Mouse (Mus musculus): ENCODE measurements around the gene Furin. TPM values are rescaled to one million over a fixed set of nuclear protein-coding genes. Genes with fewer than 3 reads are reported as not detected.

Gene Furin
- total and polyA plus RNA-seq, 2 experiments from 2014 or later, result 6.6 to 25.9 TPM

DNA sequence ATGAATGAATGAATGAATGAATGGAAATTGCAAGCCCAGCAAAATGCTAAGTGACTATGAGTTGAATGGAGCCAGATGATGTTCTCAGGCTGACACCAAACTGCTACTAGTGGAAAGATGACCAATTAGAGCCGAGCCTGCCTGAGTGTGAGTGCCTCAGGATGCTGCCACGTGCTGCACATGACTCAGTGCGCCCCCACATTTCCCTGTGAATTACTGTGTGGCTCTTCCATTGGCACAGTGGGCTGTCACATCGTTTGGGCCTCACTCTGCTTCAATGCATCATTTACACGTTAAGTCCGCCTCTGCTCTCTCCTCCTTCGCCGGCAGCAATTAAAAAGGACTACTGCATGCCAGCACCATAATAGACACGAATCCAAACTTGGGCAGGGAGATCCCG lies 7.0 kb upstream of the Furin start:
- 63% methylated on average over 10 of the region's 10 CpGs for WGBS
- no peak overlapping the region for H3K27ac ChIP-seq
- no peak for ATAC-seq

DNA sequence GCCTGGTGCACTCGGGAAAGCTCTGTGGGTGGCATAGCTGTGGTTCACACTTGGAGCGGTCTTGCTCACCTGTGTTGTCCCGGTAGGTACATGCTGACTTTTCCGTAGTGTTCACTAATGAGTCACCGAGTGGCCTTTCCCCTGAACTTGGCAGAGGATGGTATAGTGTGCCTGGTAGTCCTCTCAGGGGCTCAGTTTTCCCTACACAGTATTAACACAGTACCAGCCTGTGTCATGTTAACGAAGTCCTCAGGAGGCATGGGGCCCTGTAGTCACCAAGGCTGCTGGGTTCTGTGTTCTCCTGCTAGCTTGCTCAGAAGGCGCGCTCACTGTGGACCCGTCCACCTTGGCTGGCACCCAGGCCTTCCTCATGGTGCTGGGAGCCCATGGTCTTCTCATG lies 5.1 kb upstream of the Furin start:
- WGBS, result 72% methylated on average over 9 of the region's 9 CpGs
- no peaks in the 10 kb centered on the region for H3K36me3 ChIP-seq (ENCODE audit: insufficient read depth, low read length)
- ATAC-seq (no peak), DNase-seq (ENCODE audit: low spot score) (no peak)
- H3K9ac ChIP-seq (replicated peaks; ENCODE audit: low read length), result no peak overlapping the region
- no peak overlapping the region for H3K27ac ChIP-seq
- H3K4me2 ChIP-seq (ENCODE audit: low read depth, low read length), result no peak overlapping the region
- TF ChIP-seq CTCF (IDR thresholded peaks at IDR 0.05; ENCODE audit: low read depth), result no peak
- H3K4me1 ChIP-seq (ENCODE audit: insufficient read depth, low read length), result peaks cover 3% of the 10 kb centered on the region; the same call in 1 of the 2 replicates
- no peaks in the 10 kb centered on the region for H3K27me3 ChIP-seq (ENCODE audit: insufficient read depth, low read length)
- H3K9me3 ChIP-seq (ENCODE audit: low read length), result no peaks in the 10 kb centered on the region
- no peak overlapping the region for H3K4me3 ChIP-seq (ENCODE audit: low read length)

More for the DNA sequence above, 7.0 kb upstream of the Furin start:
- no peaks in the 10 kb centered on the region for H3K27me3 ChIP-seq (ENCODE audit: insufficient read depth, low read length)
- H3K36me3 ChIP-seq (ENCODE audit: insufficient read depth, low read length), result no peaks in the 10 kb centered on the region
- peaks cover 3% of the 10 kb centered on the region; the same call in 1 of the 2 replicates for H3K4me1 ChIP-seq (ENCODE audit: insufficient read depth, low read length)
- no peak overlapping the region for H3K4me2 ChIP-seq (ENCODE audit: low read depth, low read length)
- H3K9me3 ChIP-seq (ENCODE audit: low read length), result no peaks in the 10 kb centered on the region
- no peak overlapping the region for H3K4me3 ChIP-seq (ENCODE audit: low read length)
- no peak for TF ChIP-seq CTCF (IDR thresholded peaks at IDR 0.05; ENCODE audit: low read depth)
- DNase-seq (ENCODE audit: low spot score), result no peak
- no peak overlapping the region for H3K9ac ChIP-seq (replicated peaks; ENCODE audit: low read length)

DNA sequence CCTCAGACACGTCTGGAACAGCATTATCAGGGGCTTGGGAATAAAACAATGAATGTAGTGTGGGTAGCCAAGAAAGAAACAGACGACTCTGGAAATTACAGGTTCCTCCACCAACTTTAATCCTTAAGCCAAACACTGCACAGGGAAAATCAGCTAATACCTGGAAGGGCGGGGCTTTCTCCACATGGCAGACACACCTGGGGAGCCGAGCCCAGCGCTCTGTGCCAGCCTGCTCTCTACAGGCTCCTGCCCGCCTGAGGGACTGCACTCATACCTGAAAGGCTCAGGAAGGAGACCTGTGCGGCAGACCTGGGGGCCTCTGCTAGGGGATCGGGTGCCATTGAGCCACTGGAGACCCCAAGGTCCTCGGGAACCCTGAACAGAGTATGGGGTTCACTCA lies 2.5 kb upstream of the Furin start:
- WGBS, result 85% methylated on average over 9 of the region's 9 CpGs
- no peak overlapping the region for H3K9ac ChIP-seq (replicated peaks; ENCODE audit: low read length)
- no peak for TF ChIP-seq CTCF (IDR thresholded peaks at IDR 0.05; ENCODE audit: low read depth)
- H3K9me3 ChIP-seq (ENCODE audit: low read length), result no peaks in the 10 kb centered on the region
- no peak overlapping the region for H3K4me3 ChIP-seq (ENCODE audit: low read length)
- ATAC-seq (no peak), DNase-seq (ENCODE audit: low spot score) (no peak)
- no peak overlapping the region for H3K4me2 ChIP-seq (ENCODE audit: low read depth, low read length)
- no peak overlapping the region for H3K27ac ChIP-seq
- no peaks in the 10 kb centered on the region for H3K36me3 ChIP-seq (ENCODE audit: insufficient read depth, low read length)
- no peaks in the 10 kb centered on the region for H3K27me3 ChIP-seq (ENCODE audit: insufficient read depth, low read length)
- peaks cover 3% of the 10 kb centered on the region; the same call in 1 of the 2 replicates for H3K4me1 ChIP-seq (ENCODE audit: insufficient read depth, low read length)

DNA sequence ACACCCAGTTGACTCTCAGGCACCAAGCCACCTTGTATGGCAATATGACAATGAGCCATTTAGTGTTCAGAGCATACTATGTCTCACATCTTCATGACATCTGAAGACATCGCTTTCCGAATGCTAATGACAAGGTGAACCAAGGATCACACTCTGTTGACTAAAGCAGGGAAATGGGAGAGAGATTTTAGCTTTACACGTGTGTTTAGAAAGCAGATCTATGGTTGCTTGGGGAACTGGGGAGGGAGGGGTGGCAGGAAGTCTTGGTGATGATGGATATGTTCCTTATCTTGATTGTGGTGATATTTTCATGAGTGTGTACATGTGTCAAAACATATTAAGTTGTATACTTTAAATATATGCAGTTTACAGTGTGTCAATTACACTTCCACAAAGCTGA lies 950 bp upstream of the Furin start:
- WGBS, result 87% methylated on average over 3 of the region's 3 CpGs
- Histone ChIP-seq H3K4me2 (ENCODE audit: low read depth, low read length) (no peak overlapping the region), H3K27me3 (ENCODE audit: insufficient read depth, low read length) (no peaks in the 10 kb centered on the region), H3K9me3 (ENCODE audit: low read length) (no peaks in the 10 kb centered on the region), H3K4me1 (ENCODE audit: insufficient read depth, low read length) (peaks cover 5% of the 10 kb centered on the region; the same call in 1 of the 2 replicates), H3K27ac (no peak overlapping the region), H3K4me3 (ENCODE audit: low read length) (no peak overlapping the region), H3K9ac (replicated peaks; ENCODE audit: low read length) (no peak overlapping the region), H3K36me3 (ENCODE audit: insufficient read depth, low read length) (no peaks in the 10 kb centered on the region)
- DNase-seq (ENCODE audit: low spot score) (no peak), ATAC-seq (no peak)
- no peak for TF ChIP-seq CTCF (IDR thresholded peaks at IDR 0.05; ENCODE audit: low read depth)

- no peak overlapping the region for H3K27ac ChIP-seq
- WGBS, result 60% methylated on average over 7 of the region's 7 CpGs
- no peaks in the 10 kb centered on the region for H3K9me3 ChIP-seq (ENCODE audit: low read length)
- H3K4me1 ChIP-seq (ENCODE audit: insufficient read depth, low read length), result peaks cover 18% of the 10 kb centered on the region
- H3K4me2 ChIP-seq (ENCODE audit: low read depth, low read length), result no peak overlapping the region
- no peak for TF ChIP-seq CTCF (IDR thresholded peaks at IDR 0.05; ENCODE audit: low read depth)
- DNase-seq (ENCODE audit: low spot score) (no peak), ATAC-seq (no peak)
- no peak overlapping the region for H3K9ac ChIP-seq (replicated peaks; ENCODE audit: low read length)
- H3K36me3 ChIP-seq (ENCODE audit: insufficient read depth, low read length), result no peaks in the 10 kb centered on the region
- no peaks in the 10 kb centered on the region for H3K27me3 ChIP-seq (ENCODE audit: insufficient read depth, low read length)
- H3K4me3 ChIP-seq (ENCODE audit: low read length), result no peak overlapping the region
These were observed 938 bp downstream of the Furin start for GRCm38 (mm10) chr7:80404101-80404894.

- Histone ChIP-seq H3K27ac (peak overlapping the region; percentile 93; the same call in 1 of the 2 replicates), H3K36me3 (ENCODE audit: insufficient read depth, low read length) (no peaks in the 10 kb centered on the region), H3K4me3 (ENCODE audit: low read length) (peak overlapping the region; percentile 89; the same call in 1 of the 2 replicates)
These were observed 1.7 kb downstream of the Furin start for GRCm38 (mm10) chr7:80403551-80403950.

More at GRCm38 (mm10) chr7:80403551-80403950, 1.7 kb downstream of the Furin start:
- peak overlapping the region; percentile 87; the same call in 1 of the 2 replicates for H3K4me2 ChIP-seq (ENCODE audit: low read depth, low read length)
- peaks cover 18% of the 10 kb centered on the region for H3K4me1 ChIP-seq (ENCODE audit: insufficient read depth, low read length)
- WGBS, result 28% methylated on average over 9 of the region's 9 CpGs
- no peak for TF ChIP-seq CTCF (IDR thresholded peaks at IDR 0.05; ENCODE audit: low read depth)
- no peak for ATAC-seq
- DNase-seq (ENCODE audit: low spot score), result peak; percentile 82
- H3K9me3 ChIP-seq (ENCODE audit: low read length), result no peaks in the 10 kb centered on the region
- no peaks in the 10 kb centered on the region for H3K27me3 ChIP-seq (ENCODE audit: insufficient read depth, low read length)
- peak overlapping the region; percentile 94; the same call in 1 of the 2 replicates for H3K9ac ChIP-seq (replicated peaks; ENCODE audit: low read length)

Measured in hindbrain, postnatal 0 days (tissue).